Mouse (Mus musculus) limb, embryonic 11.5 days (tissue): ENCODE results near the gene Ttll11. TPM values are rescaled to one million over a fixed set of nuclear protein-coding genes. Genes with fewer than 3 reads are reported as not detected.

Experiments used
- ATAC-seq: fragments of 200-750 bp; cut with Nextera tagmentation; 2 replicates; pipeline ENCODE4 v1.8.0; 2017; ENCODE audit warnings: low read depth; ENCODE audit not compliant: insufficient number of reproducible peaks, low FRiP score, low TSS enrichment
- DNase-seq: peaks from one replicate; pipeline ENCODE4 v3.0.0-alpha.2; 2015; ENCODE audit warnings: low spot score
- H3K27ac ChIP-seq: fragments of 300-500 bp; sonication (generic); replicated peaks from 2 replicates; pipeline ENCODE4 v1.5.1; 2014; ENCODE audit warnings: low read depth, mild to moderate bottlenecking, low read length
- H3K27me3 ChIP-seq: fragments of 300-500 bp; sonication (generic); 2 replicates; pipeline ENCODE4 v1.6.1; 2014; ENCODE audit warnings: mild to moderate bottlenecking, low read length, mixed read lengths; ENCODE audit not compliant: control insufficient read depth, insufficient read depth
- H3K36me3 ChIP-seq: fragments of 300-500 bp; sonication (generic); 2 replicates; pipeline ENCODE4 v1.6.1; 2014; ENCODE audit warnings: mild to moderate bottlenecking, low read length, moderate library complexity, mixed read lengths; ENCODE audit not compliant: control insufficient read depth, insufficient read depth
- H3K4me1 ChIP-seq: fragments of 300-500 bp; sonication (generic); 2 replicates; pipeline ENCODE4 v1.6.1; 2014; ENCODE audit warnings: low read length, mixed read lengths; ENCODE audit not compliant: control insufficient read depth, insufficient read depth
- H3K4me2 ChIP-seq: fragments of 300-500 bp; sonication (generic); 2 replicates; pipeline ENCODE4 v1.6.1; 2014; ENCODE audit warnings: low read depth, mild to moderate bottlenecking, moderate library complexity; ENCODE audit not compliant: severe bottlenecking
- H3K4me3 ChIP-seq: fragments of 300-500 bp; sonication (generic); 2 replicates; pipeline ENCODE4 v1.5.1; 2014; ENCODE audit warnings: low read depth, low read length
- H3K9ac ChIP-seq: fragments of 300-500 bp; sonication (generic); 2 replicates; pipeline ENCODE4 v1.6.1; 2014; ENCODE audit warnings: mild to moderate bottlenecking, low read length
- H3K9me3 ChIP-seq: fragments of 300-500 bp; sonication (generic); 2 replicates; pipeline ENCODE4 v1.6.1; 2016; ENCODE audit warnings: low read length; ENCODE audit not compliant: control insufficient read depth
- WGBS: fragments of 180-500 bp; shearing (Covaris S2); extraction: QIAGEN DNeasy Blood & Tissue Kit; methylation state at CpG from one replicate; pipeline ENCODE4 v1.1.7; 2014; 5-methylcytosine and 5-hydroxymethylcytosine counted together
- polyA plus RNA-seq: library from polyadenylated mRNA; unstranded; fragments of >200 nt; fragmentation: Nextera tagmentation; extraction: Ambion mirVana; gene quantifications from 2 replicates; pipeline ENCODE4 v1.2.1, GENCODE M21; 2014

The Ttll11 gene
- polyA plus RNA-seq, 1 experiment from 2014 or later: 0.97 TPM

GRCm38 (mm10) chr2:35890635-35891034 lies 89.1 kb downstream of the Ttll11 start:
- Histone ChIP-seq H3K4me3 (no peak overlapping the region), H3K36me3 (no peaks in the 10 kb centered on the region), H3K27me3 (no peaks in the 10 kb centered on the region), H3K27ac (no peak overlapping the region), H3K9ac (no peak overlapping the region), H3K4me2 (no peak overlapping the region), H3K9me3 (no peaks in the 10 kb centered on the region), H3K4me1 (no peaks in the 10 kb centered on the region)
- ATAC-seq (no peak), DNase-seq (no peak)
- WGBS: 76% methylated on average over 3 of the region's 3 CpGs

GRCm38 (mm10) chr2:35889776-35890175 lies 89.9 kb downstream of the Ttll11 start:
- 75% methylated on average over 2 of the region's 2 CpGs for WGBS

GRCm38 (mm10) chr2:35884296-35884695 lies 95.4 kb downstream of the Ttll11 start:
- Histone ChIP-seq H3K36me3 (no peaks in the 10 kb centered on the region), H3K9me3 (no peaks in the 10 kb centered on the region), H3K4me1 (0 out of 2 replicates have a peak, but pooled peaks cover 2% of the 10 kb centered on the region), H3K4me2 (no peak overlapping the region), H3K4me3 (no peak overlapping the region), H3K27ac (no peak overlapping the region), H3K9ac (no peak overlapping the region), H3K27me3 (no peaks in the 10 kb centered on the region)
- ATAC-seq (no peak), DNase-seq (no peak)
- 26% methylated on average over 7 of the region's 7 CpGs for WGBS

More at GRCm38 (mm10) chr2:35889776-35890175, 89.9 kb downstream of the Ttll11 start:
- Histone ChIP-seq H3K9ac (no peak overlapping the region), H3K36me3 (no peaks in the 10 kb centered on the region), H3K4me1 (no peaks in the 10 kb centered on the region), H3K27ac (no peak overlapping the region), H3K4me2 (no peak overlapping the region), H3K9me3 (no peaks in the 10 kb centered on the region), H3K4me3 (no peak overlapping the region), H3K27me3 (no peaks in the 10 kb centered on the region)
- DNase-seq: no peak
- ATAC-seq: no peak

GRCm38 (mm10) chr2:35882336-35882987 lies 97.3 kb downstream of the Ttll11 start:
- no peaks in the 10 kb centered on the region for H3K27me3 ChIP-seq
- no peak overlapping the region for H3K4me2 ChIP-seq
- 0 out of 2 replicates have a peak, but pooled peaks cover 3% of the 10 kb centered on the region for H3K4me1 ChIP-seq
- H3K27ac ChIP-seq: no peak overlapping the region
- no peaks in the 10 kb centered on the region for H3K36me3 ChIP-seq
- ATAC-seq (no peak), DNase-seq (no peak)
- no peaks in the 10 kb centered on the region for H3K9me3 ChIP-seq
- no peak overlapping the region for H3K9ac ChIP-seq
- 50% methylated on average over 9 of the region's 9 CpGs for WGBS
- H3K4me3 ChIP-seq: no peak overlapping the region

- Histone ChIP-seq H3K9ac (no peak overlapping the region), H3K27me3 (no peaks in the 10 kb centered on the region), H3K4me3 (no peak overlapping the region), H3K9me3 (no peaks in the 10 kb centered on the region), H3K4me1 (0 out of 2 replicates have a peak, but pooled peaks cover 3% of the 10 kb centered on the region), H3K4me2 (no peak overlapping the region), H3K36me3 (no peaks in the 10 kb centered on the region), H3K27ac (no peak overlapping the region)
- WGBS: 91% methylated on average over 9 of the region's 9 CpGs
- ATAC-seq (no peak), DNase-seq (no peak)
Measured at GRCm38 (mm10) chr2:35881896-35882295, 97.8 kb downstream of the Ttll11 start.

GRCm38 (mm10) chr2:35880362-35880761 lies 99.4 kb downstream of the Ttll11 start:
- DNase-seq (no peak), ATAC-seq (no peak)
- H3K27ac ChIP-seq: no peak overlapping the region
- H3K27me3 ChIP-seq: no peaks in the 10 kb centered on the region
- H3K4me1 ChIP-seq: 0 out of 2 replicates have a peak, but pooled peaks cover 3% of the 10 kb centered on the region
- H3K9ac ChIP-seq: no peak overlapping the region
- WGBS: 56% methylated on average over 7 of the region's 7 CpGs
- H3K36me3 ChIP-seq: no peaks in the 10 kb centered on the region
- H3K9me3 ChIP-seq: no peaks in the 10 kb centered on the region
- H3K4me3 ChIP-seq: no peak overlapping the region
- H3K4me2 ChIP-seq: no peak overlapping the region

- no peak overlapping the region for H3K4me2 ChIP-seq
Measured at GRCm38 (mm10) chr2:35879887-35880286, 99.8 kb downstream of the Ttll11 start.

GRCm38 (mm10) chr2:35878506-35878905 lies 101.2 kb downstream of the Ttll11 start:
- H3K9ac ChIP-seq: no peak overlapping the region
- no peaks in the 10 kb centered on the region for H3K27me3 ChIP-seq
- H3K36me3 ChIP-seq: no peaks in the 10 kb centered on the region
- no peak overlapping the region for H3K27ac ChIP-seq
- WGBS: 94% methylated on average over 3 of the region's 3 CpGs
- ATAC-seq (no peak), DNase-seq (no peak)
- H3K9me3 ChIP-seq: no peaks in the 10 kb centered on the region
- H3K4me1 ChIP-seq: 0 out of 2 replicates have a peak, but pooled peaks cover 3% of the 10 kb centered on the region
- no peak overlapping the region for H3K4me3 ChIP-seq
- H3K4me2 ChIP-seq: no peak overlapping the region

More at GRCm38 (mm10) chr2:35879887-35880286, 99.8 kb downstream of the Ttll11 start:
- 87% methylated on average over 4 of the region's 4 CpGs for WGBS
- Histone ChIP-seq H3K4me3 (no peak overlapping the region), H3K9me3 (no peaks in the 10 kb centered on the region), H3K4me1 (0 out of 2 replicates have a peak, but pooled peaks cover 3% of the 10 kb centered on the region), H3K27me3 (no peaks in the 10 kb centered on the region), H3K9ac (no peak overlapping the region), H3K27ac (no peak overlapping the region), H3K36me3 (no peaks in the 10 kb centered on the region)
- ATAC-seq: no peak
- DNase-seq: no peak
